Mouse (Mus musculus): ENCODE results near the gene Arhgap33.

DNA sequence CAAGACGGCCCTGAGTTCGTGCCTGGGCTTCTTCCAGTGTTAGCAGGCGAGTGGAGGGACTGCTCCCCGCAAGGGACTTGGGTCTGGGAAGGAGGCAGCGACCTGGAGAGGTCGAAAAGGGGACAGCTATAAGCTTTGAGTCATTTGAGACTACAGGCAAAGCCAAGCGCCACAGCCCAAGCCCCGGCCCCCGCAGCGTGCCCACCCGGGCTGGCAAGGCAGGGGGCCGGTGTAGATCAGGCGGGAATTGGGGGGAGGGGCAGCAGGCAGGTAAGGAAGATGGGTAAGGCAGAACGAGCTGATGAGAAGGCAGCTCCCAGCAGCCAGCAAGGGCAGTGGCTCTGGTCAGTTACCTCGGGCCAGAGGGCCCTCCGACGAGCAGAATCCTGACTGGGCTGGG lies 8.5 kb downstream of the Arhgap33 start:
- TF ChIP-seq CTCF (IDR thresholded peaks at IDR 0.05) (no peak), POLR2A (IDR thresholded peaks at IDR 0.05; ENCODE audit: insufficient read depth, low read depth, low read length) (no peak)

Data from heart, adult 2 months (tissue).